Mouse (Mus musculus) midbrain, embryonic 10.5 days (tissue): ENCODE data around the gene Ndufaf2. TPM values are rescaled to one million over a fixed set of nuclear protein-coding genes. Genes with fewer than 3 reads are reported as not detected.

Source experiments
- DNase-seq: peaks from one replicate; pipeline ENCODE4 v3.0.0-alpha.2; 2017; ENCODE audit warnings: low spot score
- H3K27ac ChIP-seq: fragments of 300-500 bp; sonication (generic); replicated peaks from 2 replicates; pipeline ENCODE4 v1.5.1; 2016; ENCODE audit warnings: mild to moderate bottlenecking
- H3K27me3 ChIP-seq: fragments of 300-500 bp; sonication (generic); 2 replicates; pipeline ENCODE4 v1.6.1; 2016; ENCODE audit warnings: low read depth, mild to moderate bottlenecking; ENCODE audit not compliant: poor library complexity, severe bottlenecking
- H3K36me3 ChIP-seq: fragments of 300-500 bp; sonication (generic); 2 replicates; pipeline ENCODE4 v1.6.1; 2016; ENCODE audit warnings: mild to moderate bottlenecking, moderate library complexity
- H3K4me1 ChIP-seq: fragments of 300-500 bp; sonication (generic); 2 replicates; pipeline ENCODE4 v1.6.1; 2016
- H3K4me3 ChIP-seq: fragments of 300-500 bp; sonication (generic); 2 replicates; pipeline ENCODE4 v1.5.1; 2016; ENCODE audit warnings: mild to moderate bottlenecking, moderate library complexity
- H3K9me3 ChIP-seq: fragments of 300-500 bp; sonication (generic); replicated peaks from 2 replicates; pipeline ENCODE4 v1.6.1; 2016; ENCODE audit warnings: mild to moderate bottlenecking
- WGBS: fragments of 180-500 bp; shearing (Covaris S2); methylation state at CpG from one replicate; pipeline ENCODE4 v1.1.7; 2016; 5-methylcytosine and 5-hydroxymethylcytosine counted together
- polyA plus RNA-seq: library from polyadenylated mRNA; unstranded; fragments of >200 nt; fragmentation: Nextera tagmentation; extraction: Ambion mirVana; gene quantifications from 2 replicates; pipeline ENCODE4 v1.2.1, GENCODE M21; 2016

Gene Ndufaf2
- polyA plus RNA-seq, 1 experiment from 2014 or later: 88.9 TPM

- 51% methylated on average over 7 of the region's 7 CpGs for WGBS
Measured at GRCm38 (mm10) chr13:107995211-107995610, 163.2 kb downstream of the Ndufaf2 start.

GRCm38 (mm10) chr13:107992573-107992972 is 165.8 kb downstream of the Ndufaf2 start:
- WGBS: 75% methylated on average over 1 of the region's 1 CpGs
- DNase-seq: no peak
- H3K4me1 ChIP-seq: peaks cover 7% of the 10 kb centered on the region; the same call in 1 of the 2 replicates

More at GRCm38 (mm10) chr13:107995211-107995610, 163.2 kb downstream of the Ndufaf2 start:
- Histone ChIP-seq H3K36me3 (no peaks in the 10 kb centered on the region), H3K9me3 (no peaks in the 10 kb centered on the region), H3K4me1 (peaks cover 7% of the 10 kb centered on the region; the same call in 1 of the 2 replicates), H3K27me3 (no peaks in the 10 kb centered on the region), H3K4me3 (no peak overlapping the region), H3K27ac (0 out of 2 replicates have a peak overlapping the region, but pooled peaks have one; percentile 42)
- no peak for DNase-seq

GRCm38 (mm10) chr13:107984641-107985040 is 173.8 kb downstream of the Ndufaf2 start:
- H3K36me3 ChIP-seq: no peaks in the 10 kb centered on the region
- no peak overlapping the region for H3K27ac ChIP-seq
- no peak overlapping the region for H3K4me3 ChIP-seq
- no peaks in the 10 kb centered on the region for H3K27me3 ChIP-seq
- 83% methylated on average over 5 of the region's 5 CpGs for WGBS
- no peak for DNase-seq
- no peaks in the 10 kb centered on the region for H3K9me3 ChIP-seq
- no peaks in the 10 kb centered on the region for H3K4me1 ChIP-seq

More at GRCm38 (mm10) chr13:107992573-107992972, 165.8 kb downstream of the Ndufaf2 start:
- H3K27me3 ChIP-seq: no peaks in the 10 kb centered on the region
- no peaks in the 10 kb centered on the region for H3K9me3 ChIP-seq
- no peak overlapping the region for H3K27ac ChIP-seq
- H3K4me3 ChIP-seq: no peak overlapping the region
- H3K36me3 ChIP-seq: no peaks in the 10 kb centered on the region

- no peaks in the 10 kb centered on the region for H3K36me3 ChIP-seq
- DNase-seq: no peak
- H3K4me1 ChIP-seq: no peaks in the 10 kb centered on the region
- no peak overlapping the region for H3K4me3 ChIP-seq
- no peaks in the 10 kb centered on the region for H3K9me3 ChIP-seq
- WGBS: 86% methylated on average over 5 of the region's 5 CpGs
- no peaks in the 10 kb centered on the region for H3K27me3 ChIP-seq
- H3K27ac ChIP-seq: no peak overlapping the region
Measured at GRCm38 (mm10) chr13:107984186-107984585, 174.2 kb downstream of the Ndufaf2 start.

GRCm38 (mm10) chr13:107983231-107983847 is 175.1 kb downstream of the Ndufaf2 start:
- H3K4me1 ChIP-seq: no peaks in the 10 kb centered on the region
- no peak overlapping the region for H3K27ac ChIP-seq
- 97% methylated on average over 6 of the region's 6 CpGs for WGBS
- no peaks in the 10 kb centered on the region for H3K9me3 ChIP-seq
- DNase-seq: no peak
- H3K27me3 ChIP-seq: no peaks in the 10 kb centered on the region
- no peaks in the 10 kb centered on the region for H3K36me3 ChIP-seq
- H3K4me3 ChIP-seq: no peak overlapping the region

- H3K27ac ChIP-seq: no peak overlapping the region
- no peak overlapping the region for H3K4me3 ChIP-seq
- no peaks in the 10 kb centered on the region for H3K36me3 ChIP-seq
- DNase-seq: no peak
- no peaks in the 10 kb centered on the region for H3K9me3 ChIP-seq
- H3K4me1 ChIP-seq: peaks cover 6% of the 10 kb centered on the region; the same call in 1 of the 2 replicates
- H3K27me3 ChIP-seq: no peaks in the 10 kb centered on the region
- WGBS: 94% methylated on average over 6 of the region's 6 CpGs
Measured at GRCm38 (mm10) chr13:107979461-107979860, 179.0 kb downstream of the Ndufaf2 start.

GRCm38 (mm10) chr13:107976886-107977656 is 181.4 kb downstream of the Ndufaf2 start:
- no peak for DNase-seq
- peaks cover 6% of the 10 kb centered on the region; the same call in 1 of the 2 replicates for H3K4me1 ChIP-seq
- H3K27ac ChIP-seq: no peak overlapping the region
- no peak overlapping the region for H3K4me3 ChIP-seq
- WGBS: 86% methylated on average over 16 of the region's 16 CpGs
- H3K27me3 ChIP-seq: no peaks in the 10 kb centered on the region
- no peaks in the 10 kb centered on the region for H3K9me3 ChIP-seq
- H3K36me3 ChIP-seq: no peaks in the 10 kb centered on the region

GRCm38 (mm10) chr13:107972451-107972850 is 186.0 kb downstream of the Ndufaf2 start:
- no peaks in the 10 kb centered on the region for H3K36me3 ChIP-seq
- no peak overlapping the region for H3K27ac ChIP-seq
- H3K9me3 ChIP-seq: no peaks in the 10 kb centered on the region
- 87% methylated on average over 4 of the region's 4 CpGs for WGBS
- no peaks in the 10 kb centered on the region; the same call in 1 of the 2 replicates for H3K27me3 ChIP-seq
- no peak for DNase-seq
- H3K4me3 ChIP-seq: no peak overlapping the region
- H3K4me1 ChIP-seq: peaks cover 17% of the 10 kb centered on the region

- H3K27me3 ChIP-seq: no peaks in the 10 kb centered on the region; the same call in 1 of the 2 replicates
- no peaks in the 10 kb centered on the region for H3K36me3 ChIP-seq
- no peak overlapping the region for H3K4me3 ChIP-seq
- H3K27ac ChIP-seq: no peak overlapping the region
- 81% methylated on average over 7 of the region's 7 CpGs for WGBS
- H3K4me1 ChIP-seq: peaks cover 17% of the 10 kb centered on the region
- H3K9me3 ChIP-seq: no peaks in the 10 kb centered on the region
- no peak for DNase-seq
Measured at GRCm38 (mm10) chr13:107971868-107972267, 186.6 kb downstream of the Ndufaf2 start.

GRCm38 (mm10) chr13:107970422-107971142 is 187.8 kb downstream of the Ndufaf2 start:
- DNase-seq: no peak
- H3K36me3 ChIP-seq: no peaks in the 10 kb centered on the region
- 71% methylated on average over 11 of the region's 11 CpGs for WGBS
- H3K4me1 ChIP-seq: peaks cover 11% of the 10 kb centered on the region
- H3K4me3 ChIP-seq: no peak overlapping the region
- H3K9me3 ChIP-seq: no peaks in the 10 kb centered on the region
- no peaks in the 10 kb centered on the region; the same call in 1 of the 2 replicates for H3K27me3 ChIP-seq
- no peak overlapping the region for H3K27ac ChIP-seq

GRCm38 (mm10) chr13:107969961-107970391 is 188.4 kb downstream of the Ndufaf2 start:
- DNase-seq: no peak
- peak overlapping the region; percentile 33; the same call in 1 of the 2 replicates for H3K27ac ChIP-seq
- no peaks in the 10 kb centered on the region for H3K9me3 ChIP-seq
- WGBS: 18% methylated on average over 7 of the region's 7 CpGs
- H3K4me3 ChIP-seq: 0 out of 2 replicates have a peak overlapping the region, but pooled peaks have one; percentile 1
- H3K27me3 ChIP-seq: no peaks in the 10 kb centered on the region; the same call in 1 of the 2 replicates
- H3K36me3 ChIP-seq: no peaks in the 10 kb centered on the region
- H3K4me1 ChIP-seq: peaks cover 11% of the 10 kb centered on the region

- H3K9me3 ChIP-seq: no peaks in the 10 kb centered on the region
- no peak overlapping the region for H3K4me3 ChIP-seq
- peak overlapping the region; percentile 49; the same call in 1 of the 2 replicates for H3K27ac ChIP-seq
- H3K27me3 ChIP-seq: no peaks in the 10 kb centered on the region
- H3K36me3 ChIP-seq: no peaks in the 10 kb centered on the region
- H3K4me1 ChIP-seq: peaks cover 27% of the 10 kb centered on the region
- DNase-seq: no peak
- WGBS: 81% methylated on average over 7 of the region's 7 CpGs
Measured at GRCm38 (mm10) chr13:107964616-107965015, 193.8 kb downstream of the Ndufaf2 start.
